Mouse (Mus musculus) megakaryocyte, embryonic 14.5 days (primary cell): ENCODE results near the gene Kcnmb4.

ENCODE experiments used
- FLI1 ChIP-seq: IDR thresholded peaks from 2 replicates; pipeline ENCODE4 v1.6.1; 2012; ENCODE audit warnings: low read length, inconsistent platforms, mixed read lengths
- GATA1 ChIP-seq: IDR thresholded peaks from 3 replicates; pipeline ENCODE4 v1.6.1; 2012; ENCODE audit warnings: mixed read lengths, low read length, inconsistent platforms, borderline replicate concordance

DNA sequence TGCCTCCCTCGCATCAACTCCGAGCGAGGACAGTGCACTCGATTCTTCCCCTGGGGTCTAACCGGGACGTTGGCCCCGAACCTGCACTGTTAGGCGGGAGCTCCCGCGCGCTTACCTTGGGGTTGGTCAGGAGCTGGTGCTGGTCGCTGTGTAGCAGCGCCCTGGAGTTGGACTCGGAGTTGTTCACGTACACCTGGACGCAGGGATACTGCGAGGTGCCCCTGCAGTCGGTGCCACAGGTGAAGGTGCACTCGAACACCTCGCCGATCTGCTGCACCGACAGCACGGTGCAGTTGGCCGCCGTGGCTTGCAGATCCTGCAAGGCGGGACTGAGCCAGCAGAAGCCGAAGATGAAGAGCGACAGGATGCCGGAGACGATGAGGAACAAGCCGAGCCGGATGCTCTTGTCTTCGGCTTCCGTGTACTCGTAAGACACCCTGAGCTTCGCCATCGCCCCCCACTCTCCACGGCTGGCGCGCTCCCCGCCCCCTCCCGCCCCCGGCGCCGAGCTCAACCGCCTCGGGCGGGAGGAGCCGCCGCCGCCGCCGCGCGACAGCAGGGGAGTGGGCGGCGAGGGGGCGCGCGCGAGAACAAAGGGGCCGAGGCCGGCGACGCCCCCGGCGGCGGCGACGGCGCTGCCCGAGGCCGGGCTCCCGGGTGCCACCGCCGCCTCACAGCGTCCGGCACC lies 463 bp downstream of the Kcnmb4 start:
- TF ChIP-seq GATA1 (no peak), FLI1 (no peak)
